Mouse (Mus musculus): ENCODE measurements around the gene Dip2b.

- TF ChIP-seq CTCF (IDR thresholded peaks at IDR 0.05; ENCODE audit: insufficient read depth, low read depth, low read length) (no peak), POLR2A (IDR thresholded peaks at IDR 0.05; ENCODE audit: insufficient read depth, low read depth, low read length) (no peak)
Observed at GRCm38 (mm10) chr15:100140428-100140827, 102.0 kb downstream of the Dip2b start.

Measured in olfactory bulb, adult 2 months (tissue).